Mouse (Mus musculus) MEL (cell line): Measurements from ENCODE around the gene Serpini1. TPM values are rescaled to one million over a fixed set of nuclear protein-coding genes. Genes with fewer than 3 reads are reported as not detected.

Experiments used
- DNase-seq: peaks from one replicate; pipeline ENCODE4 v3.0.0; 2011; ENCODE audit warnings: low read depth, low spot score
- H3K27ac ChIP-seq: 2 replicates; pipeline ENCODE4 v1.5.1; 2012; ENCODE audit warnings: low read depth, mild to moderate bottlenecking, control low read depth, low read length, moderate library complexity; ENCODE audit not compliant: control insufficient read depth
- H3K27me3 ChIP-seq, 2 experiments: fragments of 150-350 bp in 1 of 2; sonication (generic) in 1 of 2; 2 replicates each; pipeline ENCODE4 v1.6.1; 2012; ENCODE audit warnings: low read length in 2 of 2, mild to moderate bottlenecking in 2 of 2, improper control_type of control experiment in 1 of 2, moderate library complexity in 1 of 2; ENCODE audit not compliant: insufficient read depth in 2 of 2, control insufficient read depth in 1 of 2
- H3K36me3 ChIP-seq, 2 experiments: 2 replicates each; pipeline ENCODE4 v1.6.1; 2012 to 2014; ENCODE audit warnings: low read length in 2 of 2, improper control_type of control experiment in 1 of 2, inconsistent platforms in 1 of 2, mild to moderate bottlenecking in 1 of 2; ENCODE audit not compliant: insufficient read depth in 2 of 2, control insufficient read depth in 1 of 2
- H3K4me1 ChIP-seq, 2 experiments: fragments of 150-350 bp in 1 of 2; sonication (generic) in 1 of 2; 2 replicates each; pipeline ENCODE4 v1.6.1; 2012; ENCODE audit warnings: low read length in 2 of 2, improper control_type of control experiment in 1 of 2, mild to moderate bottlenecking in 1 of 2; ENCODE audit not compliant: insufficient read depth in 2 of 2, control insufficient read depth in 1 of 2
- H3K4me3 ChIP-seq, 2 experiments: fragments of 150-350 bp in 1 of 2; sonication (generic) in 1 of 2; 2 replicates each; pipeline ENCODE4 v1.5.1; 2012; ENCODE audit warnings: low read depth in 2 of 2, low read length in 2 of 2, mild to moderate bottlenecking in 2 of 2, moderate library complexity in 2 of 2, control low read depth in 1 of 2, improper control_type of control experiment in 1 of 2; ENCODE audit not compliant: control insufficient read depth in 1 of 2, insufficient read depth in 1 of 2
- H3K79me2 ChIP-seq: 2 replicates; pipeline ENCODE4 v1.6.1; 2012; ENCODE audit warnings: mild to moderate bottlenecking, low read length, moderate library complexity; ENCODE audit not compliant: control insufficient read depth, poor library complexity, insufficient read depth
- H3K9ac ChIP-seq: 2 replicates; pipeline ENCODE4 v1.6.1; 2012; ENCODE audit warnings: low read depth, mild to moderate bottlenecking, control low read depth, low read length, moderate library complexity; ENCODE audit not compliant: control insufficient read depth, poor library complexity, severe bottlenecking
- H3K9me3 ChIP-seq: fragments of 150-350 bp; sonication (generic); replicated peaks from 2 replicates; pipeline ENCODE4 v1.6.1; 2012; ENCODE audit warnings: mild to moderate bottlenecking, low read length, improper control_type of control experiment, moderate library complexity; ENCODE audit not compliant: insufficient read depth
- CHD2 ChIP-seq: IDR thresholded peaks from 2 replicates; pipeline ENCODE4 v1.6.1; 2011; ENCODE audit warnings: low read length, improper control_type of control experiment
- CTCF ChIP-seq, 3 experiments: IDR thresholded peaks in 2 of 3; conservative IDR thresholded peaks in 1 of 3; 2 replicates each; pipeline ENCODE4 v1.5.1; 2011 to 2012; ENCODE audit warnings: low read length in 3 of 3, low read depth in 2 of 3, mild to moderate bottlenecking in 2 of 3, improper control_type of control experiment in 1 of 3, inconsistent platforms in 1 of 3, mixed read lengths in 1 of 3, moderate library complexity in 1 of 3; ENCODE audit not compliant: control insufficient read depth in 1 of 3, insufficient read depth in 1 of 3, poor library complexity in 1 of 3, severe bottlenecking in 1 of 3
- E2F4 ChIP-seq: IDR thresholded peaks from 2 replicates; pipeline ENCODE4 v1.6.1; 2011; ENCODE audit warnings: low read depth, low read length, improper control_type of control experiment, borderline replicate concordance
- ELF1 ChIP-seq: IDR thresholded peaks from 2 replicates; pipeline ENCODE4 v1.6.1; 2014; ENCODE audit warnings: low read depth, mild to moderate bottlenecking, inconsistent platforms, low read length, improper control_type of control experiment, moderate library complexity
- ETS1 ChIP-seq: IDR thresholded peaks from 2 replicates; pipeline ENCODE4 v1.6.1; 2012; ENCODE audit warnings: low read depth, mild to moderate bottlenecking, inconsistent platforms, low read length, improper control_type of control experiment, moderate library complexity
- GABPA ChIP-seq: IDR thresholded peaks from 2 replicates; pipeline ENCODE4 v1.6.1; 2012; ENCODE audit warnings: low read depth, mild to moderate bottlenecking, inconsistent platforms, low read length, improper control_type of control experiment, moderate library complexity
- HCFC1 ChIP-seq: IDR thresholded peaks from 2 replicates; pipeline ENCODE4 v1.6.1; 2012; ENCODE audit warnings: low read depth, mild to moderate bottlenecking, inconsistent platforms, low read length, improper control_type of control experiment, moderate library complexity
- JUND ChIP-seq: IDR thresholded peaks from 2 replicates; pipeline ENCODE4 v1.6.1; 2011; ENCODE audit warnings: low read depth, mild to moderate bottlenecking, improper control_type of control experiment, low read length
- KAT2A ChIP-seq: conservative IDR thresholded peaks from 2 replicates; pipeline ENCODE4 v1.6.1; 2012; ENCODE audit warnings: low read depth, low read length, improper control_type of control experiment, inconsistent platforms
- MAFK ChIP-seq: IDR thresholded peaks from 2 replicates; pipeline ENCODE4 v1.6.1; 2011; ENCODE audit warnings: low read depth, mild to moderate bottlenecking, low read length, improper control_type of control experiment, borderline replicate concordance
- MAX ChIP-seq: IDR thresholded peaks from 2 replicates; pipeline ENCODE4 v1.6.1; 2011; ENCODE audit warnings: low read length, improper control_type of control experiment
- MAZ ChIP-seq: IDR thresholded peaks from 2 replicates; pipeline ENCODE4 v1.6.1; 2012; ENCODE audit warnings: low read depth, mild to moderate bottlenecking, inconsistent platforms, low read length, improper control_type of control experiment
- MEF2A ChIP-seq: IDR thresholded peaks from 2 replicates; pipeline ENCODE4 v1.6.1; 2014; ENCODE audit warnings: low read depth, mild to moderate bottlenecking, inconsistent platforms, low read length, improper control_type of control experiment; ENCODE audit not compliant: poor library complexity, insufficient replicate concordance, severe bottlenecking; ENCODE audit errors: extremely low read depth
- MYB ChIP-seq: IDR thresholded peaks from 2 replicates; pipeline ENCODE4 v1.6.1; 2011; ENCODE audit warnings: mild to moderate bottlenecking, low read depth, low read length, improper control_type of control experiment
- MYC ChIP-seq: IDR thresholded peaks from 2 replicates; pipeline ENCODE4 v1.6.1; 2011; ENCODE audit warnings: low read depth, mild to moderate bottlenecking, low read length, improper control_type of control experiment, moderate library complexity
- NRF1 ChIP-seq: IDR thresholded peaks from 2 replicates; pipeline ENCODE4 v1.6.1; 2014; ENCODE audit warnings: low read depth, mild to moderate bottlenecking, inconsistent platforms, low read length, improper control_type of control experiment, moderate library complexity; ENCODE audit not compliant: poor library complexity, insufficient read depth, severe bottlenecking
- RAD21 ChIP-seq: IDR thresholded peaks from 2 replicates; pipeline ENCODE4 v1.6.1; 2011; ENCODE audit warnings: mild to moderate bottlenecking, low read depth, low read length, improper control_type of control experiment
- RCOR1 ChIP-seq: IDR thresholded peaks from 2 replicates; pipeline ENCODE4 v1.6.1; 2012; ENCODE audit warnings: low read depth, mild to moderate bottlenecking, inconsistent platforms, low read length, improper control_type of control experiment
- SIN3A ChIP-seq: IDR thresholded peaks from 2 replicates; pipeline ENCODE4 v1.6.1; 2012; ENCODE audit warnings: low read length, improper control_type of control experiment, inconsistent platforms
- TAL1 ChIP-seq: IDR thresholded peaks from 2 replicates; pipeline ENCODE4 v1.6.1; 2012; ENCODE audit warnings: mild to moderate bottlenecking, inconsistent platforms, low read length, moderate library complexity, mixed read lengths
- TBP ChIP-seq: IDR thresholded peaks from 2 replicates; pipeline ENCODE4 v1.8.0; 2011; ENCODE audit warnings: low read depth, low read length, improper control_type of control experiment
- TCF12 ChIP-seq: IDR thresholded peaks from 2 replicates; pipeline ENCODE4 v1.6.1; 2014; ENCODE audit warnings: low read depth, mild to moderate bottlenecking, inconsistent platforms, low read length, improper control_type of control experiment, moderate library complexity
- UBTF ChIP-seq: IDR thresholded peaks from 2 replicates; pipeline ENCODE4 v1.6.1; 2012; ENCODE audit warnings: low read depth, mild to moderate bottlenecking, inconsistent platforms, low read length, improper control_type of control experiment, moderate library complexity, borderline replicate concordance; ENCODE audit not compliant: insufficient read depth
- USF1 ChIP-seq: IDR thresholded peaks from 2 replicates; pipeline ENCODE4 v1.6.1; 2014; ENCODE audit warnings: low read depth, mild to moderate bottlenecking, inconsistent platforms, low read length, improper control_type of control experiment, moderate library complexity
- ZKSCAN1 ChIP-seq: IDR thresholded peaks from 2 replicates; pipeline ENCODE4 v1.6.1; 2012; ENCODE audit warnings: low read depth, mild to moderate bottlenecking, inconsistent platforms, low read length, improper control_type of control experiment, moderate library complexity
- ZMIZ1 ChIP-seq: IDR thresholded peaks from 2 replicates; pipeline ENCODE4 v1.6.1; 2012; ENCODE audit warnings: low read depth, mild to moderate bottlenecking, inconsistent platforms, low read length, improper control_type of control experiment, moderate library complexity
- ZNF384 ChIP-seq: IDR thresholded peaks from 2 replicates; pipeline ENCODE4 v1.6.1; 2012; ENCODE audit warnings: low read depth, mild to moderate bottlenecking, inconsistent platforms, low read length, improper control_type of control experiment
- polyA plus RNA-seq, 2 experiments: library from polyadenylated mRNA; stranded (reverse) in 1 of 2; unstranded in 1 of 2; fragments of >175 nt in 1 of 2; fragments of >200 nt in 1 of 2; gene quantifications; 2 replicates each; pipeline versions ENCODE4 v1.2.1 to v1.2.4; 2012; ENCODE audit warnings: low replicate concordance in 2 of 2, low read depth in 1 of 2; ENCODE audit not compliant: insufficient read length in 2 of 2, insufficient read depth in 1 of 2, missing spikeins in 1 of 2
- total RNA-seq: library from RNA; depleted of rRNA; stranded (reverse); fragments of 300-350 nt; gene quantifications from 2 replicates; pipeline ENCODE4 v1.2.3, GENCODE M21; 2012

The Serpini1 gene
- total and polyA plus RNA-seq, 3 experiments: 0.08 to 0.13 TPM; not detected in 1

DNA sequence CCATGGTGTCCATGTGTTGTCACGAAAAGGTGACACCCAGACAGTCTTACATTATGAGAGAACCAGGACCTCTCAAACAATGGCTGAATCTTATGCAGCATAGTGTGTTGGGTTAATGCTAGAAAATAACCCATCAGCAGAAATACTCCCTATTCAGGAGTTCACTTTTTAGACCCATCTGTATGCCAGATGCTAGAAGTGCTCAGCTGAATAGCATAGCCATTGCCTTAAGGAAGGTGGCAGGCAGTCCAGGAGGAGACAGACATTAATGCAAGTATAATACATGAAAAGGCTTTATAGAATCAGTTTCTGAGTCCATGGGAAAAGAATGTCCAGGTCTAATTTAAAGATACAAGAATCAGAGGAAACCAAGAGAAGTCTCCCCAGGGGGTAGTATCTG is 75.9 kb downstream of the Serpini1 start:
- no peak for TF ChIP-seq TBP
- TF ChIP-seq MEF2A: no peak
- TF ChIP-seq E2F4: no peak
- TF ChIP-seq USF1: no peak
- no peak for TF ChIP-seq ZNF384
- TF ChIP-seq CTCF (IDR thresholded peaks at IDR 0.05 in 2 of 3, conservative IDR thresholded peaks at IDR 0.05 in 1 of 3; ENCODE audit: control insufficient read depth in 1 of 3, insufficient read depth in 1 of 3, low read depth in 2 of 3, low read length in 3 of 3, poor library complexity in 1 of 3, severe bottlenecking in 1 of 3): no peak
- Histone ChIP-seq H3K27ac (no peak overlapping the region), H3K9me3 (no peaks in the 10 kb centered on the region), H3K36me3 (no peaks in the 10 kb centered on the region), H3K4me1 (no peaks in the 10 kb centered on the region), H3K4me3 (no peak overlapping the region), H3K9ac (no peak overlapping the region), H3K79me2 (no peaks in the 10 kb centered on the region), H3K27me3 (no peaks in the 10 kb centered on the region; a peak in 1 of 4 replicates)
- DNase-seq: no peak

DNA sequence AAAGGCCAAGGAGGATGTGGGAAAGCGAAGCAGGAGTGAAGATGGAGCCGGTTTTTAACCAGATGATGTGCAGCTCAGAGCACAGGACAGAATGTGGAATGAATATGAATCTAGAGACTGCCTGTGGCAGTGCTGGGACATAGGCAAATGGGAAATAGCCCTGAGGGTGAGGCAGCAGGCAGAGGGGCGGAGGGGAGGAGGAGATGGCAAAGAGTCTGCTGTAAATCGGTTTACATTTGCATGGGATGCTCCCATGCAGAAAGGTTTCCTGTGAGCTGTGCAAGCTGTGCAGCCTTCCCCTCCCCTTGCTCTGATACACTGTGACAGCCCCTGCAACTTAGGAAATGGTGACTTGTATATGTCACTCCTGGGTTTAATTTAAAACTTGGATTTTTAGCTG is 76.3 kb downstream of the Serpini1 start:
- Histone ChIP-seq H3K4me1 (no peaks in the 10 kb centered on the region), H3K27ac (no peak overlapping the region), H3K9ac (no peak overlapping the region), H3K36me3 (no peaks in the 10 kb centered on the region), H3K9me3 (no peaks in the 10 kb centered on the region), H3K4me3 (no peak overlapping the region), H3K27me3 (no peaks in the 10 kb centered on the region), H3K79me2 (no peaks in the 10 kb centered on the region)
- no peak for DNase-seq
- TF ChIP-seq CHD2: no peak
- no peak for TF ChIP-seq UBTF
- TF ChIP-seq SIN3A: no peak
- TF ChIP-seq ZMIZ1: no peak
- TF ChIP-seq GABPA: no peak
- TF ChIP-seq NRF1: no peak
- TF ChIP-seq HCFC1: no peak
- TF ChIP-seq KAT2A: no peak

DNA sequence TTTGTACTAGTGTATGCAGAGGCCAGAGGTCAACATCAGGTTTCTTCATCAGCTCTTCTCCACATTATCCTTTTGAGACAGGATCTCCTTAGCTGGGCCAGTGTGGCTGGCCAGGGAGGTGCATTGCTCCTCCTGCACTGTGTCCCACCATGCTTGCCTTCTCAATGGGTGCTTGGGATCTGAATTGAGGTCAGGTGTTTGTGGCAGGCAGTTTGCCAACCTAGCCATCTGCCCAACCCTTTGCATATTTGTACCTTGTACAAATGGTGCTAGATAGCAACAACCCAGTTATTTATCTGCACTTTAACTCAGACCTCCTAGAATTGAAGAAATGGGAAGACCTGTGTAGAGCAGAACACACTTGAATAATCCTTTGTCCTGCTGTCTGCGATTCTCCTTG is 78.3 kb downstream of the Serpini1 start:
- Histone ChIP-seq H3K36me3 (no peaks in the 10 kb centered on the region), H3K9ac (no peak overlapping the region), H3K4me1 (no peaks in the 10 kb centered on the region), H3K4me3 (no peak overlapping the region), H3K27me3 (no peaks in the 10 kb centered on the region), H3K79me2 (no peaks in the 10 kb centered on the region), H3K9me3 (no peaks in the 10 kb centered on the region), H3K27ac (no peak overlapping the region)
- no peak for TF ChIP-seq TCF12
- no peak for TF ChIP-seq MYB
- TF ChIP-seq MAFK: no peak
- TF ChIP-seq RAD21: no peak
- no peak for TF ChIP-seq RCOR1
- TF ChIP-seq ETS1: no peak
- TF ChIP-seq TAL1: no peak
- no peak for TF ChIP-seq MAZ
- TF ChIP-seq JUND: no peak
- TF ChIP-seq ZKSCAN1: no peak
- no peak for TF ChIP-seq KAT2A
- no peak for TF ChIP-seq ZNF384
- TF ChIP-seq MAX: no peak
- no peak for TF ChIP-seq MYC
- no peak for TF ChIP-seq ELF1
- no peak for TF ChIP-seq UBTF
- no peak for TF ChIP-seq MEF2A
- DNase-seq: no peak
